Mouse (Mus musculus) thymus, postnatal 14 days (tissue): ENCODE measurements around the gene Lect2.

Experiments
- DNase-seq: peaks from one replicate; pipeline ENCODE4 v3.0.0; 2021

The Lect2 gene

DNA sequence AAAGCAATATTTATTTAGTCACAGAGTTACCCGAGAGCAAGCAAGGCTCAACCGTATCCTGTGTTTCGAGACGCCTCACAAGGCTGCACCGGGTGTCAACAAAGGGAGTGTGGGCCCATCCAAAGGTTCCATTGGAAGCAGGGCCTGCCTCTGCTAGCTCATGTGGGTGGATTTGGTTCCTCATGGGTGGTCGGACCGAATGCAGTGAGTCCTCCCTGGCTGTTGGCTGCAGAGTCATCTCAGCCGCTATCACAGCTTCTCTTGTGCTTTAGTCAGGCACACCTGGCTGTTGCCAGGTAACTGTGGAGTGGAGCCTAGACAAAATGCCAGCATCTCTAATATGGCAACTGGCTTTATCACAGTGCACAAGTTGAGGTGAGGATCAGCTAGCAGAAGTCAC lies 47.7 kb downstream of the Lect2 start:
- no peak for DNase-seq

- no peak for DNase-seq
These were observed 48.2 kb downstream of the Lect2 start for GRCm38 (mm10) chr13:56500132-56500531.

DNA sequence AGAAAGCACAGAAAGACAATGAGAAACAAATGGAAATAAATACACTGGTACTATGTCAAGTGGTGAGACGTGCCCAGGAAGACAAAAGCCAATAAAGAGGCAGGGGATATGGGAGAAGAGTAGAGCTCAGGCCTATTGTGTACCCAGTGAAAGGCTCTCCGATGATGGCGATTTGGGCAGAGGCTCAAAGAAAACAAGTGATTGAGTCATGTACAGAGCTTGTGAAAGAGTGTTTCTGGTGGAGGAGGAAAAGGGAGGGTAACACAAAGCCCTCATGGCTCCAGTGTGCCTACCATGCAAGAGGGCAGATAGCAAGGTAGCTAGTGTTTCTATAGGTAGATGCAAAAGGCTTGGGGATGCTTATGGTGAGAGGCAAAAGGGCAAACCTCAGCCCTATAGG lies 53.9 kb downstream of the Lect2 start:
- DNase-seq, result no peak
